Mouse (Mus musculus) hindbrain, embryonic 13.5 days (tissue): Measurements from ENCODE around the gene Sh3bp5l. TPM values are rescaled to one million over a fixed set of nuclear protein-coding genes. Genes with fewer than 3 reads are reported as not detected.
"Not testable (repeated sequence)": the region's sequence is repeated elsewhere in the genome, so short reads cannot be mapped to it uniquely, and the experiment has no call there.

Source experiments
- ATAC-seq: fragments of 200-750 bp; cut with Nextera tagmentation; 2 replicates; pipeline ENCODE4 v1.8.0; 2017; ENCODE audit warnings: moderate TSS enrichment; ENCODE audit not compliant: low FRiP score
- H3K27ac ChIP-seq: fragments of 300-500 bp; sonication (generic); 2 replicates; pipeline ENCODE4 v1.5.1; 2015; ENCODE audit warnings: inconsistent platforms, mild to moderate bottlenecking, moderate library complexity
- H3K27me3 ChIP-seq: fragments of 300-500 bp; sonication (generic); 2 replicates; pipeline ENCODE4 v1.6.1; 2015; ENCODE audit warnings: mild to moderate bottlenecking, inconsistent platforms
- H3K36me3 ChIP-seq: fragments of 300-500 bp; sonication (generic); 2 replicates; pipeline ENCODE4 v1.6.1; 2015; ENCODE audit warnings: mild to moderate bottlenecking, inconsistent platforms
- H3K4me1 ChIP-seq: fragments of 300-500 bp; sonication (generic); replicated peaks from 2 replicates; pipeline ENCODE4 v1.6.1; 2015; ENCODE audit warnings: inconsistent platforms
- H3K4me2 ChIP-seq: fragments of 300-500 bp; sonication (generic); 2 replicates; pipeline ENCODE4 v1.6.1; 2015; ENCODE audit warnings: inconsistent platforms, mild to moderate bottlenecking, moderate library complexity
- H3K4me3 ChIP-seq: fragments of 300-500 bp; sonication (generic); 2 replicates; pipeline ENCODE4 v1.5.1; 2015; ENCODE audit warnings: mild to moderate bottlenecking, inconsistent platforms
- H3K9ac ChIP-seq: fragments of 300-500 bp; sonication (generic); 2 replicates; pipeline ENCODE4 v1.6.1; 2015; ENCODE audit warnings: mild to moderate bottlenecking, inconsistent platforms
- H3K9me3 ChIP-seq: fragments of 300-500 bp; sonication (generic); 2 replicates; pipeline ENCODE4 v1.6.1; 2016; ENCODE audit warnings: inconsistent platforms
- WGBS: fragments of 180-500 bp; shearing (Covaris S2); methylation state at CpG from one replicate; pipeline ENCODE4 v1.1.7; 2015; 5-methylcytosine and 5-hydroxymethylcytosine counted together
- polyA plus RNA-seq: library from polyadenylated mRNA; unstranded; fragments of >200 nt; fragmentation: Nextera tagmentation; extraction: Ambion mirVana; gene quantifications from 2 replicates; pipeline ENCODE4 v1.2.1, GENCODE M21; 2015

The Sh3bp5l gene
- polyA plus RNA-seq, 1 experiment from 2014 or later, result 48.5 TPM

- Histone ChIP-seq H3K36me3 (no peaks in the 10 kb centered on the region), H3K27ac (no peak overlapping the region), H3K4me2 (no peak overlapping the region), H3K27me3 (no peaks in the 10 kb centered on the region), H3K9ac (no peak overlapping the region), H3K4me1 (no peaks in the 10 kb centered on the region), H3K4me3 (no peak overlapping the region), H3K9me3 (no peaks in the 10 kb centered on the region)
- no peak for ATAC-seq
- 86% methylated on average over 6 of the region's 6 CpGs for WGBS
Observed at GRCm38 (mm10) chr11:58357844-58358534, 27.5 kb downstream of the Sh3bp5l start.

- not testable (repeated sequence) for H3K4me3 ChIP-seq, H3K4me1 ChIP-seq, H3K27me3 ChIP-seq, H3K9me3 ChIP-seq, H3K27ac ChIP-seq, H3K36me3 ChIP-seq, H3K4me2 ChIP-seq, H3K9ac ChIP-seq, ATAC-seq
- no CpG with 5 or more reads among the region's 6 CpGs for WGBS
Observed at GRCm38 (mm10) chr11:58362562-58362961, 32.0 kb downstream of the Sh3bp5l start.

- WGBS, result 73% methylated on average over 3 of the region's 3 CpGs
- no peak for ATAC-seq
- no peak overlapping the region for H3K4me2 ChIP-seq
- H3K9me3 ChIP-seq, result no peaks in the 10 kb centered on the region
- H3K9ac ChIP-seq, result no peak overlapping the region
- no peaks in the 10 kb centered on the region for H3K27me3 ChIP-seq
- no peaks in the 10 kb centered on the region for H3K4me1 ChIP-seq
- H3K4me3 ChIP-seq, result no peak overlapping the region
- H3K36me3 ChIP-seq, result no peaks in the 10 kb centered on the region
- no peak overlapping the region for H3K27ac ChIP-seq
Observed at GRCm38 (mm10) chr11:58364454-58364853, 33.9 kb downstream of the Sh3bp5l start.

GRCm38 (mm10) chr11:58366191-58366590 lies 35.7 kb downstream of the Sh3bp5l start:
- ATAC-seq, H3K4me3 ChIP-seq, H3K27me3 ChIP-seq, H3K9me3 ChIP-seq, H3K36me3 ChIP-seq, H3K4me1 ChIP-seq, H3K4me2 ChIP-seq, H3K9ac ChIP-seq, H3K27ac ChIP-seq: not testable (repeated sequence)
- WGBS, result no CpG with 5 or more reads among the region's 6 CpGs

- no peak overlapping the region for H3K4me3 ChIP-seq
- H3K9me3 ChIP-seq, result no peaks in the 10 kb centered on the region
- no peak overlapping the region for H3K27ac ChIP-seq
- no peak overlapping the region for H3K4me2 ChIP-seq
- no peaks in the 10 kb centered on the region for H3K4me1 ChIP-seq
- no peak overlapping the region for H3K9ac ChIP-seq
- ATAC-seq, result no peak
- 87% methylated on average over 2 of the region's 2 CpGs for WGBS
- H3K27me3 ChIP-seq, result no peaks in the 10 kb centered on the region
- no peaks in the 10 kb centered on the region for H3K36me3 ChIP-seq
Observed at GRCm38 (mm10) chr11:58377273-58377672, 46.7 kb downstream of the Sh3bp5l start.

- Histone ChIP-seq H3K4me3 (no peak overlapping the region), H3K4me1 (no peaks in the 10 kb centered on the region), H3K9me3 (no peaks in the 10 kb centered on the region), H3K27ac (no peak overlapping the region), H3K36me3 (no peaks in the 10 kb centered on the region), H3K4me2 (no peak overlapping the region), H3K9ac (no peak overlapping the region), H3K27me3 (no peaks in the 10 kb centered on the region)
- WGBS, result 70% methylated on average over 1 of the region's 1 CpGs
- no peak for ATAC-seq
Observed at GRCm38 (mm10) chr11:58377686-58378085, 47.2 kb downstream of the Sh3bp5l start.

GRCm38 (mm10) chr11:58378763-58379278 lies 48.3 kb downstream of the Sh3bp5l start, which contains the start of gene Lypd8:
Lypd8 (plus strand) TSS chr11:58379043.
- no peak within 1 kb of the TSS for H3K9ac ChIP-seq
- 98% methylated on average over 3 of the region's 3 CpGs for WGBS
- no peak within 1 kb of the TSS for H3K4me2 ChIP-seq
- no peak within 1 kb of the TSS for H3K4me3 ChIP-seq
- no peaks in the 10 kb centered on the region for H3K36me3 ChIP-seq
- no peak for ATAC-seq
- no peaks in the 10 kb centered on the region for H3K9me3 ChIP-seq
- H3K27me3 ChIP-seq, result no peaks in the 10 kb centered on the region
- no peaks in the 10 kb centered on the region for H3K4me1 ChIP-seq
- no peak within 1 kb of the TSS for H3K27ac ChIP-seq

GRCm38 (mm10) chr11:58379516-58379915 lies 49.0 kb downstream of the Sh3bp5l start:
- 95% methylated on average over 1 of the region's 1 CpGs for WGBS
- no peak overlapping the region for H3K27ac ChIP-seq
- H3K36me3 ChIP-seq, result no peaks in the 10 kb centered on the region
- H3K4me3 ChIP-seq, result no peak overlapping the region
- no peaks in the 10 kb centered on the region for H3K9me3 ChIP-seq
- H3K27me3 ChIP-seq, result no peaks in the 10 kb centered on the region
- no peak for ATAC-seq
- H3K4me1 ChIP-seq, result no peaks in the 10 kb centered on the region
- no peak overlapping the region for H3K4me2 ChIP-seq
- H3K9ac ChIP-seq, result no peak overlapping the region

- Histone ChIP-seq H3K4me2 (no peak overlapping the region), H3K4me1 (no peaks in the 10 kb centered on the region), H3K27me3 (no peaks in the 10 kb centered on the region), H3K36me3 (no peaks in the 10 kb centered on the region), H3K9me3 (no peaks in the 10 kb centered on the region), H3K27ac (no peak overlapping the region), H3K9ac (no peak overlapping the region), H3K4me3 (no peak overlapping the region)
- ATAC-seq, result no peak
- WGBS, result 96% methylated on average over 6 of the region's 6 CpGs
Observed at GRCm38 (mm10) chr11:58382471-58382870, 51.9 kb downstream of the Sh3bp5l start.

Other genes starting within 250 kb of the Sh3bp5l start
- gene Gm12248, start 237.6 kb upstream of the Sh3bp5l start, polyA plus RNA-seq, result 0.12 TPM in 1 of 2 replicates, not detected in the other
- gene Cnot8, start 226.6 kb upstream of the Sh3bp5l start, polyA plus RNA-seq, result 114 and 117 TPM in 2 replicates
- gene Gemin5, start 162.2 kb upstream of the Sh3bp5l start, polyA plus RNA-seq, result 13.6 and 17.0 TPM in 2 replicates
- gene Mrpl22, start 159.1 kb upstream of the Sh3bp5l start, polyA plus RNA-seq, result 104 and 108 TPM in 2 replicates
- 1.6 and 1.7 TPM in 2 replicates for gene Igtp, start 131.2 kb upstream of the Sh3bp5l start, polyA plus RNA-seq
- 0.75 and 0.99 TPM in 2 replicates for gene Irgm2, start 131.1 kb upstream of the Sh3bp5l start, polyA plus RNA-seq
- gene 4930438A08Rik, start 55.9 kb upstream of the Sh3bp5l start, polyA plus RNA-seq, result 0.08 TPM in 1 of 2 replicates, not detected in the other
- gene Zfp692, start 23.7 kb upstream of the Sh3bp5l start, polyA plus RNA-seq, result 26.7 and 27.1 TPM in 2 replicates
- gene Zfp672, start 385 bp upstream of the Sh3bp5l start, polyA plus RNA-seq, result 38.4 and 40.2 TPM in 2 replicates
- not detected in 2 replicates for gene Lypd8, start 48.3 kb downstream of the Sh3bp5l start, polyA plus RNA-seq
- not detected in 2 replicates for gene 1810065E05Rik, start 90.4 kb downstream of the Sh3bp5l start, polyA plus RNA-seq
- gene Gm12253, start 101.8 kb downstream of the Sh3bp5l start, polyA plus RNA-seq, result not detected in 2 replicates
- gene Lypd9, start 122.2 kb downstream of the Sh3bp5l start, polyA plus RNA-seq, result not detected in 2 replicates
- not detected in 2 replicates for gene Olfr30, start 131.5 kb downstream of the Sh3bp5l start, polyA plus RNA-seq
- gene Olfr332, start 161.8 kb downstream of the Sh3bp5l start, polyA plus RNA-seq, result not detected in 2 replicates
- not detected in 2 replicates for gene Olfr331, start 171.8 kb downstream of the Sh3bp5l start, polyA plus RNA-seq
- not detected in 2 replicates for gene Olfr330, start 204.1 kb downstream of the Sh3bp5l start, polyA plus RNA-seq
- not detected in 2 replicates for gene Olfr329-ps, start 215.7 kb downstream of the Sh3bp5l start, polyA plus RNA-seq
- gene Olfr328, start 224.9 kb downstream of the Sh3bp5l start, polyA plus RNA-seq, result 0.09 TPM in 1 of 2 replicates, not detected in the other
- gene Olfr224, start 239.8 kb downstream of the Sh3bp5l start, polyA plus RNA-seq, result not detected in 2 replicates
- gene Olfr325, start 247.0 kb downstream of the Sh3bp5l start, polyA plus RNA-seq, result not detected in 2 replicates